Mouse (Mus musculus) heart, postnatal 0 days (tissue): ENCODE data around the gene Wasf2. TPM values are rescaled to one million over a fixed set of nuclear protein-coding genes. Genes with fewer than 3 reads are reported as not detected.

Experiments
- ATAC-seq: fragments of 200-750 bp; cut with Nextera tagmentation; 2 replicates; pipeline ENCODE4 v1.8.0; 2017; ENCODE audit warnings: low read depth, moderate number of reproducible peaks, moderate library complexity; ENCODE audit not compliant: insufficient read depth
- DNase-seq: peaks from one replicate; pipeline ENCODE4 v3.0.0-alpha.2; 2016; ENCODE audit warnings: low spot score
- H3K27ac ChIP-seq: fragments of 300-500 bp; sonication (generic); 2 replicates; pipeline ENCODE4 v1.5.1; 2014; ENCODE audit warnings: low read depth, mild to moderate bottlenecking
- H3K27me3 ChIP-seq: fragments of 300-500 bp; sonication (generic); 2 replicates; pipeline ENCODE4 v1.6.1; 2014; ENCODE audit warnings: low read length, mixed read lengths; ENCODE audit not compliant: control insufficient read depth, insufficient read depth
- H3K36me3 ChIP-seq: fragments of 300-500 bp; sonication (generic); replicated peaks from 2 replicates; pipeline ENCODE4 v1.6.1; 2014; ENCODE audit warnings: low read length, mixed read lengths; ENCODE audit not compliant: control insufficient read depth, insufficient read depth
- H3K4me1 ChIP-seq: fragments of 300-500 bp; sonication (generic); 2 replicates; pipeline ENCODE4 v1.6.1; 2014; ENCODE audit warnings: antibody characterized with exemption; ENCODE audit not compliant: control insufficient read depth, insufficient read depth
- H3K4me2 ChIP-seq: fragments of 300-500 bp; sonication (generic); 2 replicates; pipeline ENCODE4 v1.6.1; 2014; ENCODE audit warnings: low read depth, mild to moderate bottlenecking, low read length, moderate library complexity
- H3K4me3 ChIP-seq: fragments of 300-500 bp; sonication (generic); 2 replicates; pipeline ENCODE4 v1.5.1; 2014; ENCODE audit warnings: low read depth, low read length
- H3K9ac ChIP-seq: fragments of 300-500 bp; sonication (generic); replicated peaks from 2 replicates; pipeline ENCODE4 v1.6.1; 2014; ENCODE audit warnings: low read depth, low read length, mixed read lengths
- H3K9me3 ChIP-seq: fragments of 300-500 bp; sonication (generic); replicated peaks from 2 replicates; pipeline ENCODE4 v1.6.1; 2016; ENCODE audit warnings: low read length; ENCODE audit not compliant: control insufficient read depth
- CTCF ChIP-seq: IDR thresholded peaks from 2 replicates; pipeline ENCODE4 v1.5.1; 2016; ENCODE audit warnings: antibody characterized with exemption, control low read depth, low read depth
- EP300 ChIP-seq: IDR thresholded peaks from 2 replicates; pipeline ENCODE4 v1.6.1; 2016; ENCODE audit warnings: antibody characterized with exemption, low read depth
- WGBS: fragments of 180-500 bp; shearing (Covaris S2); extraction: QIAGEN DNeasy Blood & Tissue Kit; methylation state at CpG from one replicate; pipeline ENCODE4 v1.1.7; 2014; 5-methylcytosine and 5-hydroxymethylcytosine counted together
- polyA plus RNA-seq: library from polyadenylated mRNA; unstranded; fragments of >200 nt; fragmentation: Nextera tagmentation; extraction: Ambion mirVana; gene quantifications from 2 replicates; pipeline ENCODE4 v1.2.1, GENCODE M21; 2015
- total RNA-seq: library from RNA; depleted of rRNA; stranded (reverse); fragments of >200 nt; gene quantifications from 2 replicates; pipeline ENCODE4 v1.2.3, GENCODE M21; 2014; ENCODE audit warnings: low replicate concordance

The Wasf2 gene
- total and polyA plus RNA-seq, 2 experiments from 2014 or later: 54.5 to 62.4 TPM

DNA sequence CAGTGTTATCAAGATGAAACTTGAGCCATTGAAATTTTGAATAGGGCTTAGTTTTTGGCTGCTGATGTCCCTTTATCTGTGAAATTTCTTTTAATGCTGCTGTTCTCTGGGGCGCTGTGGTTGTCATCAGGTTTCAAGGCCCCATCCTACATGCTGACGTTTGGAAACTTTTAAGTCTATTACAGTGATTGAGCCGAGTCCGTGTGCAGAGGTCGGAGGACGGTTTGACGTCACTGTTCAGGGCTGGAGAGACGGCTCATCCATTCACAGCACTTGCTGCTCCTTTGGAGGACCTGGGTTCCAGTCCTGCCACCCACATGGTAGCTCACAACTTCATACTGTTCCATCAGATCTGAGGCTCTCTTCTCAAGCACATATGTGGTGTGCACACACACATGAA lies 29.9 kb downstream of the Wasf2 start:
- Histone ChIP-seq H3K9ac (no peak overlapping the region), H3K4me2 (no peak overlapping the region), H3K4me3 (no peak overlapping the region), H3K36me3 (peaks cover 28% of the 10 kb centered on the region), H3K4me1 (peaks cover 6% of the 10 kb centered on the region; the same call in 1 of the 2 replicates), H3K27me3 (no peaks in the 10 kb centered on the region), H3K9me3 (no peaks in the 10 kb centered on the region), H3K27ac (no peak overlapping the region)
- ATAC-seq (no peak), DNase-seq (no peak)
- TF ChIP-seq EP300 (no peak), CTCF (no peak)
- WGBS: 83% methylated on average over 8 of the region's 8 CpGs

DNA sequence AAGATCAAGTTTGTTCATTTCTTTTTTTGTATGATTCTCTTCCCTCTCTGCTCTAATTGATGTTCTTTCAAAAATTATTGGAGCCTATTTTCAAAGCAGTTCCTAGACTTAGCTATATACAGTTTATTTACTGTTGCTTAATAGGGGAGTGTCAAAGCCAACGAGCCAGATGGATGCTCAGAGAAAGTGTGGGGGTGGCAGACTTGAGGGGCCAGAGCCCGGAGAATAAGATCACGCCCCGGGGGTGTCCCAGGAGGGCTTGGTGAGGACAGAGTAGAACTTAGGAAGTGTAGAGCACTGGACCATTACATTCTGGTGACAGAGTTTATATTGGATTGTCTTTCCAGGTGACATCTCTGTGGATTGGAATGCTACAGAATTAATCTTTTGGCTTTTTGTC lies 30.5 kb downstream of the Wasf2 start:
- H3K9ac ChIP-seq: no peak overlapping the region
- H3K4me2 ChIP-seq: no peak overlapping the region
- DNase-seq: no peak
- no peak for ATAC-seq
- H3K4me3 ChIP-seq: no peak overlapping the region
- no peaks in the 10 kb centered on the region for H3K27me3 ChIP-seq
- TF ChIP-seq CTCF (no peak), EP300 (no peak)
- H3K9me3 ChIP-seq: no peaks in the 10 kb centered on the region
- no peak overlapping the region for H3K27ac ChIP-seq
- WGBS: 64% methylated on average over 4 of the region's 4 CpGs
- peaks cover 31% of the 10 kb centered on the region for H3K36me3 ChIP-seq
- peaks cover 6% of the 10 kb centered on the region; the same call in 1 of the 2 replicates for H3K4me1 ChIP-seq

DNA sequence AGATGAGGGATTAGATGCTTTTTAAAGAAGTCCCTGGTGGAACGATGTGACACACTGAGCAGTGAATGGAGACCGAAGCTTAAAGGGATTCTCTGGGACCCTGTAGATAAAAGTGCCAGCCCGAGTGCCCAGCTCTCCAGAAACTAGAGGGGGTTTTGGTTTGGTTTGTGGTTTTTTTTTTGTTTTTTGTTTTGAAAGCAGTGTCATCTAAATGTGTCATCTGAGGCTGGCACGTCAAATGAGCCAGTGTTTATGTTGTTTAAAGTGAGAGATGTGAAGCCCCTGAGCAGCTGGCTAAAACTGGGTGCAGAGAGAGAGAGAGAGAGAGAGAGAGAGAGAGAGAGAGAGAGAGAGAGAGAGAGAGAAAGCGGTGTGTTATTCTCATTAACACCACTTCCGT lies 31.9 kb downstream of the Wasf2 start:
- ATAC-seq (no peak), DNase-seq (no peak)
- no peak overlapping the region; the same call in 1 of the 2 replicates for H3K27ac ChIP-seq

DNA sequence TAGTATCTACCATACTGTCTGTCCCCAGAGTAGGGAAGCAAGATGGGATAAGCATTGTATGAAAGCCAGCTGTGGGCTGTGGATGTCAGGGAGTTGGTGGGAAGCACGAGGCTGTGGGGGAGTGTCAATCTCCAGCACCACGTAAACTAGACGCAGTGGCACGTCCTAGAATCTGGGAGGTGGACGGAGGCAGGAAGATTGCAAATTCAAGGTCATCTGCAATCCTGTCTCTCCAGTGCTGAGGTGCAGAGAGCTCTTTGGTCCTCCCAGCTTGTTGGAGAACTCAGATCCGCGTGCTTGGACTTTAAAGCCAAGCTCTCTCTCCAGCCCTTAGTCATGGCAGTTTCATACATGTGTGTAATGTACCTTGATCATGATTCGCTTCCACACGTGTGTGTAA lies 36.5 kb downstream of the Wasf2 start:
- Histone ChIP-seq H3K36me3 (peaks cover 25% of the 10 kb centered on the region), H3K4me3 (no peak overlapping the region), H3K4me1 (peaks cover 34% of the 10 kb centered on the region), H3K9ac (no peak overlapping the region), H3K27me3 (no peaks in the 10 kb centered on the region), H3K27ac (peak overlapping the region; percentile 18), H3K9me3 (no peaks in the 10 kb centered on the region), H3K4me2 (no peak overlapping the region)
- WGBS: 36% methylated on average over 9 of the region's 9 CpGs
- TF ChIP-seq EP300 (no peak), CTCF (no peak)
- ATAC-seq (no peak), DNase-seq (no peak)

More for the DNA sequence above, 31.9 kb downstream of the Wasf2 start:
- H3K9me3 ChIP-seq: no peaks in the 10 kb centered on the region
- no peak overlapping the region for H3K9ac ChIP-seq
- peaks cover 16% of the 10 kb centered on the region for H3K4me1 ChIP-seq
- H3K27me3 ChIP-seq: no peaks in the 10 kb centered on the region
- no peak overlapping the region for H3K4me2 ChIP-seq
- 67% methylated on average over 6 of the region's 6 CpGs for WGBS
- no peak overlapping the region for H3K4me3 ChIP-seq
- H3K36me3 ChIP-seq: peaks cover 34% of the 10 kb centered on the region
- no peak for TF ChIP-seq CTCF
- no peak for TF ChIP-seq EP300

DNA sequence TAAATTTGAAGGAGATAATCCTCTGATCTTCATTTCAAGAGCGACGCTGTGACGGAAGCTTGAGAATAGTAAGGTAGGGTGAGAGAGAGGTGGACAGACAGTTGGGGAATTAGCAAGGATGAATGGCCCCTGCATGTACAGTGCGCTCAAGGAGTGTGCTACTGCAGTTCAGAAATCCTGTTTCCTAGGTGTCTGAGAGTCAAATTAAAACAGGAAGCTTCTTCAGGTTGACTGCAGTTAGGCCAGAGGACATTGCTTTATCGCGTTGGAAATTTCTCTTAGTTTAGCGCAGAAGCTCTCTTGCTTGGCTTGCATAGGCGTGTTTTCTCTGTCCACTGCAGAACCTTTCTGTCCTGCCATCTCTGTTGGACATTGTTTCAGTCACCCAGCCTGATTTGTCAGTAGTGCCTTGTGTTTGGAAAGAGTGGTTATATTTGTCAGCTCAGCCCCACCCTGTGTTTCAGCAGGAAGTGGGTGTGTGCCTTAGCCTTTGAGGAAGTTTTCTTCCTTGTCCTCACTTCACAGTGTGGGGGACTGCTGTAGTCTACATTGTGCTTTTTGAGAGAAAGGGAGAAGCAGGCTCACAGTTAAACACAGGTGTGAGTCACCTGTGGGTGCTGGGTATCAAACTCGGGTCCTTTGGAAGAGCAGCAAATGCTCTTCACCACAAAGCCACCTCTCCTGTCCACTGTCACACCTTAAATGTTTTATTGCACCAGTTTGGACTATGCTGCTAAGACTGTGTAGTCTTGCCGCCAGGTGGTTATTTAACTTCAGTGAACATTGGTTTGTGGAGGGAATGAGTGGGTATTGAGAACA lies 39.1 kb downstream of the Wasf2 start:
- WGBS: 63% methylated on average over 10 of the region's 10 CpGs
- Histone ChIP-seq H3K4me2 (peak overlapping the region; percentile 28; the same call in 1 of the 2 replicates), H3K4me1 (peaks cover 45% of the 10 kb centered on the region), H3K9ac (no peak overlapping the region), H3K4me3 (no peak overlapping the region), H3K27ac (peak overlapping the region; percentile 74), H3K27me3 (no peaks in the 10 kb centered on the region), H3K9me3 (no peaks in the 10 kb centered on the region), H3K36me3 (peaks cover 13% of the 10 kb centered on the region)
- TF ChIP-seq CTCF (no peak), EP300 (no peak; the same call in 1 of the 2 replicates)
- DNase-seq (peak; percentile 63), ATAC-seq (peak; percentile 44; the same call in 1 of the 2 replicates)
